Mouse (Mus musculus) forebrain, postnatal 0 days (tissue): ENCODE data around the gene Gosr1. TPM values are rescaled to one million over a fixed set of nuclear protein-coding genes. Genes with fewer than 3 reads are reported as not detected.
"Not testable (repeated sequence)": the region's sequence is repeated elsewhere in the genome, so short reads cannot be mapped to it uniquely, and the experiment has no call there.

Source experiments
- ATAC-seq: fragments of 200-750 bp; cut with Nextera tagmentation; 2 replicates; pipeline ENCODE4 v1.8.0; 2017; ENCODE audit warnings: mild to moderate bottlenecking, moderate library complexity
- DNase-seq: peaks from one replicate; pipeline ENCODE4 v3.0.0-alpha.2; 2015
- H3K27ac ChIP-seq: fragments of 300-500 bp; sonication (generic); 2 replicates; pipeline ENCODE4 v1.5.1; 2014; ENCODE audit warnings: low read depth, mild to moderate bottlenecking, antibody characterized with exemption, low read length, moderate library complexity, mixed read lengths
- H3K27me3 ChIP-seq: fragments of 300-500 bp; sonication (generic); 2 replicates; pipeline ENCODE4 v1.6.1; 2014; ENCODE audit warnings: mild to moderate bottlenecking, low read length, mixed read lengths; ENCODE audit not compliant: insufficient read depth
- H3K36me3 ChIP-seq: fragments of 300-500 bp; sonication (generic); 2 replicates; pipeline ENCODE4 v1.6.1; 2014; ENCODE audit warnings: mild to moderate bottlenecking, moderate library complexity; ENCODE audit not compliant: insufficient read depth
- H3K4me1 ChIP-seq: fragments of 300-500 bp; sonication (generic); 2 replicates; pipeline ENCODE4 v1.6.1; 2014; ENCODE audit warnings: antibody characterized with exemption; ENCODE audit not compliant: insufficient read depth
- H3K4me2 ChIP-seq: fragments of 300-500 bp; sonication (generic); 2 replicates; pipeline ENCODE4 v1.6.1; 2014; ENCODE audit warnings: low read depth, mild to moderate bottlenecking, moderate library complexity
- H3K4me3 ChIP-seq: fragments of 300-500 bp; sonication (generic); 2 replicates; pipeline ENCODE4 v1.5.1; 2014; ENCODE audit warnings: low read depth, low read length, mixed read lengths
- H3K9ac ChIP-seq: fragments of 300-500 bp; sonication (generic); 2 replicates; pipeline ENCODE4 v1.6.1; 2014; ENCODE audit warnings: mild to moderate bottlenecking
- H3K9me3 ChIP-seq: fragments of 300-500 bp; sonication (generic); 2 replicates; pipeline ENCODE4 v1.6.1; 2016; ENCODE audit warnings: low read length
- CTCF ChIP-seq: sonication (generic); IDR thresholded peaks from 2 replicates; pipeline ENCODE4 v1.5.1; 2016; ENCODE audit warnings: antibody characterized with exemption, control low read depth, low read depth
- WGBS: fragments of 180-500 bp; shearing (Covaris S2); extraction: QIAGEN DNeasy Blood & Tissue Kit; methylation state at CpG from one replicate; pipeline ENCODE4 v1.1.7; 2014; 5-methylcytosine and 5-hydroxymethylcytosine counted together
- polyA plus RNA-seq: library from polyadenylated mRNA; unstranded; fragments of >200 nt; fragmentation: Nextera tagmentation; extraction: Ambion mirVana; gene quantifications from 2 replicates; pipeline ENCODE4 v1.2.1, GENCODE M21; 2015
- total RNA-seq: library from RNA; depleted of rRNA; stranded (reverse); fragments of >200 nt; gene quantifications from 2 replicates; pipeline ENCODE4 v1.2.3, GENCODE M21; 2014; rRNA removed

Gosr1 gene
- total RNA-seq: 25.4 and 35.0 TPM in 2 replicates
- 21.5 and 22.0 TPM in 2 replicates for polyA plus RNA-seq

DNA sequence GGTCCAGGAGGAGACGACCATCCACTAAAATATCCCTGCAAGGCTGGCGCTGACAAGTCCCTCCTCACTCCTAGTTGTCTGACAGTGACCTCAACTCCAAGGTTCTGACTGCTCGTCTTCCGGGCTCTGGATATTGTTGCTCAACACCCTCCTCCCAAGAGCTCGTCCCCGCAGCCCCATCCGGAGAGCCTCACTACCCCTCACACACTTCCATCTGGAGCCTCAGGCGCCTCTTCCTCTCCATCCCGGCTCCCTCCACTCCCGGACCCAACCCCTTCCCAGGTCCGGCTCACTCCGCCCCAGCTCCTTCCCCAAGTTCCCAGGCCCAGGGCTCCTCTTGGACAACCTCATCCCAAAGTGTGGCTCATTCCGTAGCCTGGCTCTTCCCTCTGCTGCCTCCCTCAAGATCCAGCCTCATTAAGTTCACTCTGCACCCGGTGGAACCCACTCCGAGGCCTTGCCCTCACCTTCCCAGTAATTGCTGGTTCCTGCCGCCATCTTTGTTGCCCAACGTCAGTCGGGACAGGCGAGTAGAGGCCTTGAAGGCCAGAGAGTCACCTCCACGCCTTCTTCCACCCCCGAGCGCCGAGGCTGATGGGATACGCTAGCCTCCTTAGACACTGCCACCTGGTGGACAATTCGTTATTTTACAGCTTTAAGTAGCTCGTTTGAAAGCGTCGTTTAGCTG, at the start of gene Gosr1:
Gosr1 (minus strand) TSS at position 527 of the 688 bp plus-strand sequence.
- Histone ChIP-seq H3K27me3 (no peaks in the 10 kb centered on the region), H3K27ac (peak within 1 kb of the TSS; percentile 87), H3K36me3 (peaks cover 16% of the 10 kb centered on the region), H3K4me3 (peak within 1 kb of the TSS; percentile 96), H3K9me3 (no peaks in the 10 kb centered on the region), H3K9ac (peak within 1 kb of the TSS; percentile 94), H3K4me2 (peak within 1 kb of the TSS; percentile 67), H3K4me1 (no peaks in the 10 kb centered on the region)
- WGBS: 2% methylated on average over 28 of the region's 28 CpGs
- peak; percentile 94 for TF ChIP-seq CTCF
- DNase-seq: peak; percentile 98
- ATAC-seq: peak; percentile 99

DNA sequence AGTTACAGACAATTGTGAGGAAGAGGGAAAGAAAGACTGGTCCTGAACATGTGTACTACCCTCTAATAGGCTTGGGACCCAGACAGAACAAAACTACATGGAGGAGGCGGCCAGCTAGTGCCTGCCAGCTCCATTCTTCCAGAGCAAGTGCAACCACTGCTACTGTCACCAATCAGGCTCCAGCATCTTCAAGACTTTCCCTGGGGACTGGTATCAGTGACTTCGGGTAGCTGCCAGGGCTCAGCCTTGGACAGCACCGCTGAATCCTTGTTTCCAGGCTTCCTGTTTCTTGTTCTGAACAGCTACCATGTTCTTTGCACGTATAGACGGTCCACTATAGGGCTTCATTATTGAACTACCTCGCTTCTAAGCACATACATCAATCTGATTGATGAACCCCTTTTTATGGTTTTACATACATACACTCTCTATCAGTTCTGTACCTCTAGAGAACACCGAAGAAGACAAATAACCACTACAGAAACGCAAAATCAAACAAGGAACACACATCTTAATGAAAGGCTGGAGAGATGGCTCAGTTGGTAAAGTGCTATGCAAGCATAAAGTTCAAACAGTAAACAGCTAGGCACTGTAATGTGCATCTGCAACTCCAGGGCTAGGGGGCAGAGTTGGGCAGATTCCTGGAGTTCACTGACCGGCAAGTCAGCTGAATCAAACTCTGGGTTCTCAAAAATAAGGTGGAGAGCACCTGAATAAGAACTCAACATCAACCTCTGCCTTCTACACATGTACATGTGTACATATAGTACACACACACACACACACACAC, 47.5 kb upstream of the Gosr1 start:
- Histone ChIP-seq H3K4me3 (no peak overlapping the region), H3K27me3 (no peaks in the 10 kb centered on the region), H3K9ac (no peak overlapping the region), H3K9me3 (no peaks in the 10 kb centered on the region), H3K4me1 (0 out of 2 replicates have a peak, but pooled peaks cover 4% of the 10 kb centered on the region), H3K27ac (0 out of 2 replicates have a peak overlapping the region, but pooled peaks have one; percentile 29), H3K4me2 (no peak overlapping the region), H3K36me3 (peaks cover 29% of the 10 kb centered on the region)
- TF ChIP-seq CTCF: peak; percentile 42
- DNase-seq (no peak), ATAC-seq (no peak)
- 86% methylated on average over 9 of the region's 9 CpGs for WGBS

DNA sequence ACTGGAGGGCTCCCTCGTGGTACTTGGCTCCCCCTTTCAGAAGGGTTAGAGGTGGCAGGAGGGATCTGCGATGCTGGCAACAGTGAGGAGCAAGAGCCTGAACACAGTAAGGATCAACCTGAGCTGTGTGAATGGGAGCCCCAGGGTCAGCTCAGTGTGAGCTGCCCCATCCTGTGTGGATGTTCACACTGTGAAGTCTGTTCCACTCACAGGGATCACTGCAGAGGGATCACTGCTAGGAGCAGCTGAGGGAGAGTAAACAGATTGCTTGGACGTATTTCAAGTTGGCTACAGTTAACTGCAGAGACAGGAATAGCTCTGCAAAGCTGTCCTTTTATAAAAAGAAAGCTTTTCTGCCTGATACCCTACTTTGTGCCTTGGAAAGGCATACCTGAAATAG, 46.1 kb upstream of the Gosr1 start:
- DNase-seq (peak; percentile 59), ATAC-seq (peak; percentile 75)
- Histone ChIP-seq H3K27ac (peak overlapping the region; percentile 62; the same call in 1 of the 2 replicates), H3K4me2 (no peak overlapping the region), H3K9me3 (no peaks in the 10 kb centered on the region), H3K27me3 (no peaks in the 10 kb centered on the region), H3K4me1 (0 out of 2 replicates have a peak, but pooled peaks cover 4% of the 10 kb centered on the region), H3K36me3 (peaks cover 39% of the 10 kb centered on the region), H3K4me3 (no peak overlapping the region), H3K9ac (0 out of 2 replicates have a peak overlapping the region, but pooled peaks have one; percentile 3)
- WGBS: 42% methylated on average over 3 of the region's 3 CpGs
- no peak for TF ChIP-seq CTCF

DNA sequence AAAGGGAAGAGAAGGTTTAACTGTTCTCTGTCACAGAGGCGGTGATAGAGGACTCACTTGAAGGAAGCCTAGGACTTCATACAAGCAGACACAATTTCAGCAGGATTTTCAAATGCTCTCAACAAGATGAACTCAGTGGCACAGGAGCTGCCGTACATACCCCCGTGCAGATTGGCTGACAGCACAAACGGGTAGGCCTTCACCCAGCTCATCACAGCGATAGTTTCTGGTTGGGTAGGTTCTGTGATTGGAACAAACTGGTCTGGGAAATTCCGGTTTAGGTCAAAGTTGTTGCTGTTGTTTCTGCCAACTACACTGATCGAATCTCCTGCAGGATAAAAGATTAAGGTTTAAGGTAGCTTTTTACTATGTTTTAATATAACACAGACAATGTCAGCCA, 45.2 kb upstream of the Gosr1 start:
- no peak overlapping the region for H3K27ac ChIP-seq
- ATAC-seq (no peak), DNase-seq (no peak)
- no peak overlapping the region for H3K9ac ChIP-seq
- H3K4me2 ChIP-seq: no peak overlapping the region
- H3K4me3 ChIP-seq: no peak overlapping the region
- no peaks in the 10 kb centered on the region for H3K9me3 ChIP-seq
- H3K4me1 ChIP-seq: 0 out of 2 replicates have a peak, but pooled peaks cover 4% of the 10 kb centered on the region
- TF ChIP-seq CTCF: no peak
- H3K27me3 ChIP-seq: no peaks in the 10 kb centered on the region
- 89% methylated on average over 7 of the region's 7 CpGs for WGBS
- H3K36me3 ChIP-seq: peaks cover 46% of the 10 kb centered on the region

DNA sequence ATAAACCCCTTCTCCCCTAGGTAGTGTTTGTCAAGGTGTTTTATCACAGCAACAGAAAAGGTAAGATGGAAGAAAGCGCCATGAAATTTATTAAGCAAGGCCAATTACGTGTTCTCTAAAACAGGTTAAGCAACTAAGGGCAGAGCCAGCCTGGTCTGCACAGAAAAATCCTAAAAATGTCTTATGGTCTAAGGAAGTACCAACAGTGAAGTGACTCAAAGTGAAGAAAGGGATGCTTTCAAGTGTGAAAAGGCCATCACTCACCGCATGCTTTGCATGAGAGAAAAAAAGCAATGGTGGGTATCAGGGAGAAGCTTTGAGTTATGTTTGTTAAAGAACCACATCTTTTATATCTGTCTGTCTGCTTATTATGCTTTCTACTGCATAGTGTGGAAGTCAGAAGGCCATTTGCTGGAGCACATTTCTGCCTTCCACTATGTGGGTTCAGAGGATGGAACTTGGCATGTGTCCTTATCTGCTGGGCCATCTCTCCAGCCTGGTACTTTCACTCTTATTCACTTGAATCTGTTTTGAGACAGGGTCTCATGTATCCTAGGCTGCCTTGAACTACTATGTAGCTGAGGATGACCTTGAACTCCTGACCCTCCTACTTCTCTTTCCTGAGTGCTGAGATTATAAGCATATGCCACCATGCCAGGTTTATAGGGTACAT, 43.8 kb upstream of the Gosr1 start:
- 97% methylated on average over 3 of the region's 3 CpGs for WGBS
- H3K4me1 ChIP-seq: 0 out of 2 replicates have a peak, but pooled peaks cover 4% of the 10 kb centered on the region
- no peaks in the 10 kb centered on the region for H3K9me3 ChIP-seq
- no peak overlapping the region for H3K4me3 ChIP-seq
- no peak overlapping the region for H3K27ac ChIP-seq
- DNase-seq: no peak
- no peak for TF ChIP-seq CTCF
- ATAC-seq: no peak
- H3K36me3 ChIP-seq: peaks cover 52% of the 10 kb centered on the region
- H3K4me2 ChIP-seq: no peak overlapping the region
- no peaks in the 10 kb centered on the region for H3K27me3 ChIP-seq
- H3K9ac ChIP-seq: no peak overlapping the region

DNA sequence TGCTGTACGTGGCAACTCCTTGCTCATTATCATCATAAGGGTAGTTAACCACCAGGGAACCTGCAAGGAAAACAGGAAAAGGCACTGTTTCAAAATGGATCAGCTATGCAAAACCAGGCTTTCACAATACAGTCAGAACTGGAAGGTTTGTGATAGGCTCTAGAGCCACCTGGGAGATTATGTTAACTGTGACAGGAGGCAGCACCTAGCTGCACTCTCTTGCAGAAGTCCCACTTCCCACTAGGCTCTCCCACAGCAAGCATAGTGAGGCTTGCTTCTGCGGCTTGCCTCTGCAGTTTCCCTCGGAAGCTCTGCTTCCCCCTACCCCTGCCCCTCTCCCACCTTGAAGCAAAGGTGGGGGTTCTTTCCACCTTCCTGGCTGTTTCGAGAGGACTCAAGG, 42.6 kb upstream of the Gosr1 start:
- ATAC-seq (no peak), DNase-seq (no peak)
- no peak for TF ChIP-seq CTCF
- no peaks in the 10 kb centered on the region for H3K27me3 ChIP-seq
- H3K9ac ChIP-seq: no peak overlapping the region
- no peaks in the 10 kb centered on the region for H3K9me3 ChIP-seq
- H3K4me1 ChIP-seq: 0 out of 2 replicates have a peak, but pooled peaks cover 4% of the 10 kb centered on the region
- H3K36me3 ChIP-seq: peaks cover 60% of the 10 kb centered on the region
- 82% methylated on average over 4 of the region's 4 CpGs for WGBS
- H3K4me2 ChIP-seq: no peak overlapping the region
- no peak overlapping the region for H3K4me3 ChIP-seq
- no peak overlapping the region for H3K27ac ChIP-seq

DNA sequence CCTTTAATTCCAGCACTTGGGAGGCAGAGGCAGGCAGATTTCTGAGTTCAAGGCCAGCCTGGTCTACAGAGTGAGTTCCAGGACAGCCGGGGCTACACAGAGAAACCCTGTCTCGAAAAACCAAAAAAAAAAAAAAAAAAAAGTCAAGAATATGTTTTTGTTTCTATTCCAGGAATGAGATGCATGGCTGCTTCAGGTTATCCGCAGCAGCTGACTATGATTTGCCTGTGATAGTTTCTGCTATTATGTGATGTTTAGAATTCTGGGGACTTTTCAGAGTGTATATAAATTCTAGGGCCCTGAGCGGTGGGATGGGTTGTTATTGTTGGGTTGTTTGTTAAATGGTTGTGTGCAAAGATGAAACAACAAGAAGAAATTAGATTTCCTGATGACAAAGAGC, 41.7 kb upstream of the Gosr1 start:
- WGBS: 92% methylated on average over 4 of the region's 4 CpGs
- not testable (repeated sequence) for H3K27ac ChIP-seq, H3K27me3 ChIP-seq, ATAC-seq, DNase-seq, H3K9ac ChIP-seq, H3K9me3 ChIP-seq, H3K4me2 ChIP-seq, H3K4me1 ChIP-seq, H3K4me3 ChIP-seq
- H3K36me3 ChIP-seq: peaks cover 55% of the 10 kb centered on the region
